Mouse (Mus musculus) hindlimb bud, embryonic 11.5 days (tissue): ENCODE measurements around the gene Tgfb2.

Experiments used
- DNase-seq: peaks from one replicate; pipeline ENCODE4 v3.0.0-alpha.2; 2012; ENCODE audit warnings: low read depth, low spot score; ENCODE audit errors: extremely low spot score

Tgfb2 gene

DNA sequence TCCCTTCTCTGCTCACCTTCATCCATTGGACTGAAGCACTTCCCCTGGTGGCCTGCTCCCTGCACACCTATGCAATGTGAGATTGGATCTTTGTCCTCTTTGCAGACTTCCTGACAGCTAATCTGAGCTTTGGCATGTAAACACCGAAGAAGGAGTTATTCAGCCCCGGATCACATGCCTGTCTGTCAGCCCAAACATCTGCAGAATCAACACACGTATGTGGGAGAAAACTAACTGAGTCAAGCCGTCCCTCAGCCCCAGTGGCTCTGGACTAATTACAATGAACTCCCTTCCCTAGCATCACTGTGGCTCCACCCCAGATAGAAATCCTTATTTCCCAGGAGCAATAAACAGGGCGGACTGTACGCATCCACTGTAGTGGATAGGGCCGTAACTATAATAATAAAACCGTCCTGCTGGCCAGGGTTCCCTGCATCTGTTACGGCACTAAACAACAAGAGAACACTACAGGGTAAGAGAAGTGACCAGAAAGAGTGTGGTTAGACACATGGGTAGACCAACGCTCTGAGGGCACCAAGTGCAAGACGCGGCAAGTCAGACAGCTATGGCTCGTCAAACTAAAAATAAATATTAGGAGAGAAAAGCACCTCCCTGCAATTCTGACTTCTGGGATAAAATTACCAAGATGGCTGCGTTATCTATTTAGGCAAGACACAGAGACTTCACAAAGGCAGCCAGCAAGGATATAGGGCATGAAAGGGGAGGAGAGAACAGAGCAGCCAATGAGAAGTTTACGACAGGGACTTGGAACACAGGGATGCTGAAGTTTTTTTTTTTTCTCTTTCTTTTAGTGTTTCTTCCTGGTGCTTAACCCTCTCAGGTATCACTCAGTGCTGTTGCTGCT is 3.2 kb downstream of the Tgfb2 start:
- DNase-seq, result no peak

DNA sequence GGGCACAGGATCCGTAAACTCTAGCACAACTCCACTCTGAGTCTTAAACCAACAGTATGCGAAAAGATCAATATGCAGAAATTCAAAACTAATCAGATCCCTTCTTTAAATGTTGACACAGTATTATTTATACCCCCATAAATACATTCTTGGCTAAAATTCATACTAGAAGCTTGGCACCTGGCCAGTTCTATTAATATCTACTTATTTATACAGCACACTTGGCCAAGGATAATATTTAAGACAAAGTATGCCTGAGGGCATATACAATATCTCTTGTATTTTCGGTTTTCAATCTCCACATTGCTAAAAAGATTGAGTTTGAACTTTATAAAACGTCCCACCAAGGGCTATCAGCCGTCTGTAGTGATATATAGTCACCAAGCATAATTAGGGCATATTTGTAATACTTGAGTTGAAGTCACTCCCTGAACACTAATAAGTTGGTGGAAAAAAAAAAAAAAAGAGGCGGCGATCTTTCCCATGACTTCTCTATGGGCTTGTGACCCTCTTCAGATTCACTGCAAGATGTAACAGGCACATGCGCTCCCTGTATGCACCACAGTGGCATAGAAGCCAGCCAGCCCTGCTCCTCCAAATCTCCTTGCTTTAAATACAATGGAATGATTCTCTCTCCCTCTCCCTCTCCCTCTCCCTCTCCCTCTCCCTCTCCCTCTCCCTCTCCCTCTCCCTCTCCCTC is 4.4 kb downstream of the Tgfb2 start:
- no peak for DNase-seq

DNA sequence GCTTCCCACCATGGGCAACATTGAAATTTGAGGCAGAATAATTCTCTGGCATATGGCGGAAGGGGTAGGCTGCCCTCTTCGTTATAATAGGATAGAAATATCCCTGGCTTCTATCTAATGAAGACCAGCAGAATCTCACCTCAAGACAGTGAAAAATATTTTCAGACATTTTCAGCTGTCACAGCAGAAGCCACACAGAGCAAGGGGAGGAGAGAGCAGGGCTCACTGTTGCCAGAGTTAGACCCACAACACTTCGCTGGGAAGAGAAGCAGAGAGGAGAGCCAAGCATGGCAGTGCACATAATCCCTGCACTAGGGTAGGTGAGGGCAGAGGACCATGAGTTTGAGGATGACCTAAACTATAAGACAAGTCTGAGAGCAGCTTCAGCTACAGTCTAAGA is 5.3 kb downstream of the Tgfb2 start:
- DNase-seq, result no peak

DNA sequence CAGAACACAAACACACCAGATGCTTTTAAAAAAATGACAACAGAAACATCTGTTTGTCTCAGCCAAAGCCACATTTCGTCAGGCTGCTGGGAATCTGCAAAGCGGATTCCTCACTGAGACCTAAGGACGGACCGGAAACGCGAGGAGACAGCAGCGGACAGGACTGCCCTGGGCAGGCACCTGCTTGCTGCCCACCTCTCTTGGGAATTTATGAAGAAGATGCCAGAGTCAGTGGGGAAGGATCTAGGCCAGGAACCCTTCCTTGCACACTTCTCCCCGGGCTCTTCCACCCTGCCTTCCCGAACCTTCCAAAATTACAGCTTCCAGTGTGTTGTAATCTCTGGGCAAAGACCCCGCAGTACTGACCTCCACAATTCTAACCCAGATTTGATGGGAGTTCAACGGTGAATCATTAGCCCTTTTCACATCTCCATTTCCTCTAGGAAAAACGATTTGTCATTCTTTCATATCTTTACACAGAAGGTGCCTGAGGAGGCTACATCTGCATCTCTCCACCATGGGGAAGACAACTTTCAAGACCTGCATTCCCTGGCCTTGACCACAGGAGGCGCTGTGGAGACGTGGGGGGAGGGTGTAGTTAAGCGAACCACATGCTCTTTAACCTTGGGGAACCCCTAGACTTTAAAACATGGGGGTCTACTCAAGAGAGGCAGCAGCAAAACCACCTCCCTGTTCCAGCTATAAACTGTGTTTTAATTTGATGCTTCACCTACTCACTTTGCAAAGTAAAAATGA is 7.0 kb downstream of the Tgfb2 start:
- no peak for DNase-seq

DNA sequence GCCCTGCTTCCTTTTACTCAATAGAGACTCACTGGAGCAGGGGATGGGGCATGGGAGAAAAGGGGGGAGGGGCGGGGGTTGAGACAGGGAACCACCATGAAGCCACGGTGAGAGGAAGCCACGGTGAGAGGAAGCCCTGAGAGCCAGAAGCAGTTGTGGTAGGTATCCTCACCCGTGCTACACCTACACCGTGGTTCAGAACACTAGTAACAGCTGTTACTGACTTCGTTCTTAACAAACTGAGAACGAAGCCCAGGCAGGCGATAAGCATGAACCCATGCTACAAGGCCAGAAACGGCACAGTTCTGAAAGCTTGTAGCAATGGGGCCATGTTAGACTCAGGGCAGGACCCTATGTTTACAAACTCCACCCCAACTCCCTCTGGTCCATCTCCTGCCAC is 9.6 kb downstream of the Tgfb2 start:
- no peak for DNase-seq

DNA sequence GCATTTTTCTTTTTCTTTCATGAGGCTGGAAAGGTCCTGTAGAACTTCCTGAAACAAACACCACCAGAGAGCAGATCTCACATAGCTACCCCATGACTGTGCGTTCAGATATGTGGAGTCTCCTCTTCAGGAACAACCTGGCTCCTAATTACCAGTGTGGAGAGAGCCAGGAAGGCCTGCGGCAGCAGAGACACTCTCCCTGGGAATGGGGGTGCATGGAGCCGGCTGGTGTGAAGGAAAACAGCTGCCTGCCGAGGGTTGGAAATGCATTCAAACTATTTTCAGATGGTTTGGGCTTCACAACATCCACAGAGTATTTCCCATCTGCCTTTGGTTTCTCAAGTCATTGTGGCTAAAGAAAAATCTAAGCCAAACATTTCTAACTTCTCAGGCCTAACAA is 10.4 kb downstream of the Tgfb2 start:
- DNase-seq, result no peak

DNA sequence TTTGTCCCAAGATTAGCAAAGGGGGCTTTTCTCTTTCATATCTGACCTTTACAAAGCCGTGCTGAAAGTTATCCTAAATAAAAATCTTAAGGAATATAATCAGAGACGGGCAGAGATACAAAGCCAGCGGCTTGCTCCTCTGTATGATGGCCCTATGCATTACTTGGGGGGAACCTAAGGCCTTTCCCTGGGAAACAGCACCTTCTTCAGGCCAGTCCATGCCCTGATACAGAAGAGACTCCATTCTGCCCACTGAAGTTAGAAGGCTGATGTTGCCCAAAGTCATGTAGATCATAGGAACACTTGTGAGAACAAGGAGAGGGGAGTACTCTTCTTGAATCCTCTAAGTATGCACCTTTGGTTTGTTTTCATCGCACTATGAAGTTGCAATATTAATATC is 13.4 kb downstream of the Tgfb2 start:
- no peak for DNase-seq

DNA sequence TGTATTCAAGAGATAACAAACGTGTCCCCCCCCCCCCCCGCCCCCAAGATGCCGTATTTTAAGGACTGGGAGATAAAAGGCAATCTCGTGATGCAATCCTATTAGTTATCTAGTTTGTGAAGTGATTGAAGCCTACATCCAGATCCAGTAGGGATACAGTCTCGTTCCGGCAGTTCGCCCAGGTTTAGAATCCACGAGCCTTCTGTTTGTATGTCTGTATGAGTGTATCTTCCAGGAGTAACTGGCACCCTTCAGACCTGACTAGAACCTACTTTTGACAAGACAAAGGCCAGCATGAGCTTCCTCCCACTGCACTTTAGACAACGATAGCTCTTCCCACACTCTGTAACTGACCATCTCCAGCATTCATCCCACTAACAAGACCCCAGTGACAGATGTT is 14.1 kb downstream of the Tgfb2 start:
- DNase-seq, result no peak

DNA sequence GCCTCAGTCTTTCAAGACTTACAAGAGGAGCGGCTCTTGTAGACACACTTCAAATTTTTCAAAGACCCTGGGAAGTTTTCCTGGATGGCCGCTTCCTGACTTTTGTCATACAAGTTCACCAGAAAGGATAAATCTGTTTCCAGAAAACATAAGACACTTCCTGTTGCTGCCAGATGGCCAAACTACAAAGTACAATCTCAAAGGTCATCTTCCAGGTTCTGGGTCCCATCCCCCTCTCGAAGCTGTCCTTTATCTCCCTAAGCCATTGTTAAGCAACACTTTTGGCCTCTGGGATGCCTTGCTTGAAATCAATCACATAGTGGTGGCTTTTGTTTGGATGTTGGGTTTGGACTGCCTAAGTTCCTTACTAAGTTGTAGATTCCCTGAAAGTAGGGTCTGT is 21.7 kb downstream of the Tgfb2 start:
- DNase-seq, result no peak

DNA sequence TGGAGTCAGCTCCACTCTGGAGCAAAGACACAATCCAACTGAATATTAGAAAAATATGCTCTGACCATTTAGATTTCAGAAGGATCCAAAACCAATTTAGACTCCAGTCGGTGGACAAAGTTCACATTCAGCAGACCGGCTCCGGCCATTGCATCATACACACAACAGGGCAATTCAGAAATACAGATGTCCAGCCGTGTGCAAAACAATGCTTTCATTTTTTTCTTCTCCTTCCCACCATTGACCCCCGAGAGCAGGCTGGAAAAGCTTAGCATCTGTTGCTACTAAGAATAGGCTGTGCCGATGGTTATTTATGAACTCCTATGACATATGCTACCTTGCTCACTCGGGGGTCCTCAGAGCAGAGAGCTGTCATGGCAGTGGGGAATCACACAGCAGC is 23.2 kb downstream of the Tgfb2 start:
- no peak for DNase-seq

DNA sequence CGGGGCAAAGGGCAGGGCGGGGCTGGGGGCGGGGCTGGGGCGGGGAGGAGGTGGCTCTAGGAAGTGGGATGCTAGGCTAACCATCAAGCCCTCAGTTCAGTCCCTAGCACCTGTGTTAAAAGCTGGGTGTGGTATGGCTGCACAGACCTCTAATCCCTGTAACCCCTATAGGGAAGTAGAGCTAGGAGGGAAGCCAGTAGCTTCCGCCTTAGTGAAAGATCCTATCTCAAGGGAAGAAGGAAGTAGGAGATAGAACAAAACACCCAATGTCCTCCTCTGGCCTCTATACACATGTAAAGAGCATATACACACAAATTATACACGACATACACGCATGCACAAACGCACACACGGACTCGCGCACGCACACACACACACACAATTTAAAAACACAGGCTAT is 28.2 kb downstream of the Tgfb2 start:
- no peak for DNase-seq

DNA sequence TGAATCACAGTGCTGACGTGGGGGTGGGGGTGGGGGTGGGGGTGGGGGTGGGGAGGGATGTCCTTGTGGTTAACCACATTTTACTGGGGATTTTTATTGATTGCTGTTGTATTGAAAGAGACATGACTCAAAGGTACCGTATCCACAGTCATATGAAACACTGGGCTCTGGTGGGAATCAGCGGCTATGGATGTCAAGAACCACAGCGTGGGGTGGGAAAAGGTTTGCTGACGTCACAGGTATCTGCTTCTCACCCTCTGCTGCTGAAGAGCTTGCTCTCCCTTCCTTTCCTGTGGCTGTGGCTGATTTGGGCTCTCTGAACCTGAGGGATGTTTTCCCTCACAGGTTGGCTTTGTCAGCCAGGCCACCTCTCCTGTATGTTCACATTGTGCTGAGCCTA is 29.6 kb downstream of the Tgfb2 start:
- DNase-seq, result no peak

DNA sequence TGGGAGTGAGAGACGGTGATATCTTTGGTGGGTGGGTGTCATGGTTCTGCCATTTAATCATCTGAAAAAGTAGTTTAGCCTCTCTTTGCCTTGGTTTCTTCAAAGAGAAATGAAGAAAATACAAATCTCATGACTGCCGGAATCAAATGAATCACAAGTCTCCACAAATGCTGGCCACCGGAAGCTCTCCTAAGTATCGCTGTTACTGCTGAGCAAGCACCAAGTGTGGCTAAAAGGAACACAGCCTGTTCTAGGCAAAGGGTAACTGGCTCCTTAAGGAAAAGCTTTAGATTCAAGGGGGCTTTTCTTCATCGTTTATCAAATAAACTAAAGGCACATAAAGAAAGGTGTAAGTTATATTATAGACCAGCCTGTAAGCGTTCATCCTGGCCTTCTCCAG is 30.5 kb downstream of the Tgfb2 start:
- DNase-seq, result no peak

DNA sequence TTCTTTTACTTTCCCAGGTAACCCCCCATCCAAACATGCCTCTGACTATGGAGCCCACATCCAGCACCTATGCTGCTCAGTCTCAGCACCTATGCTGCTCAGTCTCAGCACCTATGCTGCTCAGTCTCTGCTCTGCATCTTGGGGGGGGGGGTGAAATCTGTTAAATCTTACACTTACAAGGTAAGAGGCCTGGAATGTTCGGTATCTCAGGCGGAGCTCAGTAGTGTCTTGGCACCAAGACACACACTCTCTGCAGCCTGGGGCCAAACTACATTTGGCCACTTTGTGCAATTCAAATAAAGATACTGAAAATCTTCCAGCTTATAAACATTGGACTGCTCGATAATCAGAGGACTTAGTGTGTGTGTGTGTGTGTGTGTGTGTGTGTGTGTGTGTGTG is 31.2 kb downstream of the Tgfb2 start:
- no peak for DNase-seq

DNA sequence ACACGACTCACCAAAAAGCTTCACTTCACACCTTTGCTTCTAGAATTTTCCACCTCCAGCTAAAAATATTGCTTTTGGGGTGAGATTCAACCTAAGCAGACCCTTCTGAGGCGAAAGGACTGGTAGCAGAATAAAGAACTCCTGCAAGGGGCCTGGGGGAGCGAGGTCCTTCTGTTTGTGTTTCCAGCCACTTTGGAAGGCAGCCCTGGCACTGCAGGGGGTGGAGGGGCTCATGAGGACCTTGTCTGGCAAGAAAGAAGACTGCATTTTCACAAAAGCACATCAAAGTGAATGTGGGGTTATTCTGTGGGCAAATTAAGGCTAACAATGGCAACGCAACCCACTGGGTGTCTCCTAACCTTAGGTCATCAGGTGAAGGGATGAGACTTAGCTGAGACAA is 32.6 kb downstream of the Tgfb2 start:
- no peak for DNase-seq

DNA sequence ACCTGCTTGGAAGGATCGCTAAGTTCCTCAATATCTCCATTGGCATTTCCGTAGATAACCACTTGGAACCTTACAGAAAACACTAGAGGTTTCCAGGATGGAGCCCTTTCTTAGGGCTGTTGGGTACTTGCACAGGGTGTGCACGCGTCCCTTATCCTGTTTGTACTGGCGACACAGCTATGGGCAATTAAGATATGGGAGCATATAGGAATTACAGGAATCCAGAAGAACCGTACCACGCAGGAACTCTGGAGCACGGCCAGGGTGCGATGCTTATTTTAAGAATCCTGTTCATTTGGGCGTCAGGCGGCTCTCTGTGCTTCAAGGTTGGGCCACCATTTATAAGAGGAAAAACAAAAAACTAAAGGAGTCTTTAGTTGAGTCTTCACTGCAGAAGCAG is 42.4 kb downstream of the Tgfb2 start:
- no peak for DNase-seq

DNA sequence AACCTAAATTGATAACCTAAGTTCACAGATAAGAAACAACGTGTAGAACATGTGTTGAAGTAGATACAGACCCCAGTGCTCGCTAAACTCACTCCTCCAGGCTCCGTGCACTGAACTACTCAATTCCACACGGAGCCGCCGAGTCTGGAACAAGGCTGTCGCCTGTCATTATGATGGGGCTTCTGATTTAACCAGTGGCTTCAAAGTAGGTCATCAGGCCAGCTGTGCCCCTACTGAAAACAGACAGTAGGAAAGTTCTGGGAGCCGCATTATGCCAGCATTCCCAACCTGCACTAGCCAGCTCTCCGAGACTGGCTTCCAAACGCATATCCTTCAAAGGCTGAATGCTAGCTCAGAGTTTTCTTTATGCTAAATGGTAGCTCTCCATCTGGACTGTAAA is 42.8 kb downstream of the Tgfb2 start:
- DNase-seq, result no peak

DNA sequence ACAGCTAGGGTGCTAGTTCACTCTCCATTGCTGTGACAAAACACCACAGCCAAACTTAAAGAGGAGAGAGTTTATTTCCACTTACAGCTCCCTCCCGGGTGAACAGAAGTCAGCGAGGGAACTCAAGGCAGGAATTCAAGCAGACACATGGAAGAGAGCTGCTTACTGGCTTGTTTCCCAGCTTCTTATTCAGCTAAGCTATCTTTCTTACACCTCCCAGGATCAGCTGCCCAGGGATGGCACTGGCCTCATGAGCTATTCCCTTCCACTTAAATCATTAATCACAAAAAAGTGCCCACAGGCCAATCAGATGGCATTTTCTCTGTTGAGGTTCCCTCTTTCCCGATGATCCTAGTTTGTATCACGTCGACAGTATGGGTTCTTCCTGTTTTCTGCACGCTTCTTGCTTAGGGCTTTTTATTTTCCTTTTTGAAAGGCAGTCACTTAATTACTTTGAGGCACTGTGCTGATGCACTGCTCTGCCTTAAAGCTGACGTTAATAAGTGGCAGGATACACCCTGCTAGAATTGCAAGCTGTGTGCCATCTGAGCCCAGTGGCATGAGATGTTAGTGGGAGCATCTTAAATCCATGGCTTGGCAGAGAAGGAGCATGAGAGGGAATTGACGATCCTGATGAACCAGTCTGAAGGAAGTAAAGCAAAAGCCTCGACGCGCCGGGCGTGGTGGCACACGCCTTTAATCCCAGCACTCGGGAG is 44.4 kb downstream of the Tgfb2 start:
- DNase-seq, result no peak

DNA sequence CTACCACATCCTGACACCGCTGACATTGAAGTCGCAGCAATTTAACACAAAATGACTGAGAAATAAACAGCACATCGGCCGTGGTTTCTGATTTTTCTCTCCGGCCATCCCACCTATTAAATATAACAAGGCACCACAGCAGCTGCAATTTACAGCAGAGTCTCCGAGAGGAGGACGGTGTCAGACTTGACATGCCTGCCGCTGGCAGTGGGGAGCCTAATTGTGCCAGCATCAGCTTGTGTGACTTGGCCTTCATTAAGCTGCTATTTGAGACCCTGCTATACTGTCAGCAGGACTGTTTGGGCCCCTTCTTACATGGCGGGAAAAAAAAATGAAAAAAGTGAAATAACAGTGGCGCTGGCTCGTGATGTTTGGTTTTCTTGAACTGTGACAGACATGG is 47.0 kb downstream of the Tgfb2 start:
- DNase-seq, result no peak

DNA sequence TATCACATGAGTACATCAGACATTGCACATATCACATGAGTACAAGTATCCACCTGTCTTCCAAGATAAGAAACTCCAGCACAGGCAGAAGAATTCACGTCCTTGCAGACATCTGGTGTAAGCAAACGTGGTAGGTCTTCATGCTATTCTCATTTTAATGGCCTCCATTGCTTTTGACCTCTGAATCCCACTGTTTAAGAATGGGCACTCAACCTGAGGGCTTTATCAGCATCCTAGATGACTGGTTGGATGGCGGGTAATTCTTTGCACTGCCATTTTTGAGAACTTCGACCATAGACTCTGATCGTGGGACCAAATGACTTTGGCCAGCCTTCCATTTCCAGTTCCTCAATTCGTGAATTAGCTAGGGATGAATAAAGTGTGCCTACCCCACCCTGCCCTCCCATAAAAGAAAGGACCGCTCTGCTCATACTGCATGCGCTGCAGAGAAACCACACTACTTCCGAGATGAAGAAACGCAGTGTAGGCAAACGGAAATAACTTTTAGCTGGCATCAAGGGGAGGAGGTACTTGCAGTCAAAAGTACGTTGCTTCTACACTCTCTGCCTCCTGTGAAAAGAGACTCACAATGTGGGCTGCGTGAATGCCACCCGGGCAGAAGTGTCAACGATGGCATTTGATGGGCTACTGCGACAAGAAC is 48.1 kb downstream of the Tgfb2 start:
- no peak for DNase-seq
